Mouse (Mus musculus) liver, adult 2 months (tissue): ENCODE data around the gene Lpp.

Experiments used
- CTCF ChIP-seq: fragments of 200-500 bp; IDR thresholded peaks from 2 replicates; pipeline ENCODE4 v1.5.1; 2011; ENCODE audit warnings: low read depth, low read length, control low read depth
- POLR2A ChIP-seq: fragments of 200-500 bp; IDR thresholded peaks from 2 replicates; pipeline ENCODE4 v1.6.1; 2011; ENCODE audit warnings: low read length, control low read depth; ENCODE audit not compliant: insufficient read depth; ENCODE audit errors: extremely low read depth

DNA sequence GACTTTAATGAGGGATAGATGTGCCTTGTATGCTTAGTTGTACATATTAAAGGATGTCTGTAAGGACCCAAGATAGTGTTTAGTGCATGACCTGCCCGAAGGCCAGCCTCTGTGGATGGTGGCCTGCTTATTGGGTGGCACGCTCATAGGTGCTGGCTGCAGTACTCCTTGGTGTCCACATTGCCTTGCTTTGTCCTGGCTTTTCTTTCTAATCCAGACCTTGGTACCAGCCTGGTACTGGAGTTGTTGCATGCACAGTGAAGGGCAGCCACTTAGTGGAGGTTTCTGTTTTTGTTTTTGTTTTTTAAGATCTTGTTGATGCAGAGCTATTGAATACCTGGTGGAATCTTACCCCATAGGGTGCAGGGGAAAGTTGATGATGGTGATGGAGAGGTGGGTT lies 112.9 kb downstream of the Lpp start:
- no peak for TF ChIP-seq CTCF
- no peak for TF ChIP-seq POLR2A
